Mouse (Mus musculus): ENCODE measurements around the gene Tomm40. TPM values are rescaled to one million over a fixed set of nuclear protein-coding genes. Genes with fewer than 3 reads are reported as not detected.
A peak's percentile ranks its signal among the peaks of the same experiment; 100 is the strongest.

The Tomm40 gene
- polyA plus RNA-seq, 1 experiment from 2014 or later: 86.3 TPM

- H3K27me3 ChIP-seq (replicated peaks; ENCODE audit: control insufficient read depth, insufficient read depth, low read length): no peaks in the 10 kb centered on the region
- ATAC-seq (no peak), DNase-seq (ENCODE audit: low spot score) (no peak)
- no peaks in the 10 kb centered on the region for H3K4me1 ChIP-seq (ENCODE audit: control insufficient read depth, insufficient read depth, low read length)
- no peak overlapping the region for H3K27ac ChIP-seq (ENCODE audit: low read depth, low read length)
- WGBS: 92% methylated on average over 1 of the region's 1 CpGs
- H3K4me3 ChIP-seq (ENCODE audit: low read depth, low read length): no peak overlapping the region
- no peak overlapping the region for H3K9ac ChIP-seq (ENCODE audit: low read length)
- H3K9me3 ChIP-seq (replicated peaks; ENCODE audit: control insufficient read depth, low read length): no peaks in the 10 kb centered on the region
- H3K36me3 ChIP-seq (ENCODE audit: control insufficient read depth, insufficient read depth, low read length): no peaks in the 10 kb centered on the region
- no peak overlapping the region for H3K4me2 ChIP-seq (ENCODE audit: low read length)
These were observed 38.8 kb upstream of the Tomm40 start for GRCm38 (mm10) chr7:19754065-19754464.

DNA sequence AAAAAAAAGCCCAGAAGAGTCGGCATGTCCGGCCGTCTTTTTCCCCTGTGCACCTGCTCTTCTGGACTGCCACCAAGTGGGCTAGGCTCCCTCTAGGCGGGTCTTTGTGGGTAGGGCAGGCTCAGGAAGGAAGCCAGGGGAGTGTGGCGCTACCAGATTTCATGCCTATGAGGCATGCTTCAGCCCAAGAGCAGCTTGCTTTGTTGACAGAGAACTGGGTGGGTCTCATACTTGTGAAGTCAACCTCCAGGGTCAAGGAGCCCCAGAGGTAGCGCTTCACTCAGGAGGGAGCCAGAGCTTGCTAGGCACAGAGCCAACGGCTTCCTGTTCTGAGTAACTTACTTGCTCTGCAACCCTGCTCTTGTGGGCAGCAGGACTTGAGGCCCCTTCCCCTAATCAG is 38.3 kb upstream of the Tomm40 start:
- H3K27me3 ChIP-seq (replicated peaks; ENCODE audit: control insufficient read depth, insufficient read depth, low read length): no peaks in the 10 kb centered on the region
- no peaks in the 10 kb centered on the region for H3K36me3 ChIP-seq (ENCODE audit: control insufficient read depth, insufficient read depth, low read length)
- H3K27ac ChIP-seq (ENCODE audit: low read depth, low read length): no peak overlapping the region
- H3K4me3 ChIP-seq (ENCODE audit: low read depth, low read length): no peak overlapping the region
- H3K9me3 ChIP-seq (replicated peaks; ENCODE audit: control insufficient read depth, low read length): no peaks in the 10 kb centered on the region
- 82% methylated on average over 7 of the region's 7 CpGs for WGBS
- H3K4me1 ChIP-seq (ENCODE audit: control insufficient read depth, insufficient read depth, low read length): no peaks in the 10 kb centered on the region
- H3K4me2 ChIP-seq (ENCODE audit: low read length): no peak overlapping the region
- DNase-seq (ENCODE audit: low spot score): no peak
- H3K9ac ChIP-seq (ENCODE audit: low read length): no peak overlapping the region
- no peak for ATAC-seq

DNA sequence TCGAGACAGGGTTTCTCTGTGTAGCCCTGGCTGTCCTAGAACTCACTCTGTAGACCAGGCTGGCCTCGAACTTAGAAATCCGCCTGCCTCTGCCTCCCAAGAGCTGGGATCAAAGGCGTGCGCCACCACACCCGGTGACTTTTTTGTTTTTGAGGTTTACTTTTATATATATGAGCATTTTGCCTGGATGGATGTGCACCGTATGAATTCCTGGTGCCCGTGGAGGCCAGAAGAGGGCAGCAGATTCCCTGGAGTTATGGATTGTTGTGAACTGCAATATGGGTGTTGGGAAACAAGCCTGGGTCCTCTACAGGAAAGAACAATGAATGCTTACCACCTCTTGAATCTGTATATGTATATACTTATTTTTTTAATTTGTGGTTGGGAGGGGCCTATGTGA is 37.4 kb upstream of the Tomm40 start:
- Histone ChIP-seq H3K36me3 (ENCODE audit: control insufficient read depth, insufficient read depth, low read length) (no peaks in the 10 kb centered on the region), H3K4me3 (ENCODE audit: low read depth, low read length) (no peak overlapping the region), H3K9me3 (replicated peaks; ENCODE audit: control insufficient read depth, low read length) (no peaks in the 10 kb centered on the region), H3K27me3 (replicated peaks; ENCODE audit: control insufficient read depth, insufficient read depth, low read length) (no peaks in the 10 kb centered on the region), H3K9ac (ENCODE audit: low read length) (no peak overlapping the region), H3K4me2 (ENCODE audit: low read length) (no peak overlapping the region), H3K27ac (ENCODE audit: low read depth, low read length) (no peak overlapping the region), H3K4me1 (ENCODE audit: control insufficient read depth, insufficient read depth, low read length) (peaks cover 9% of the 10 kb centered on the region; the same call in 1 of the 2 replicates)
- WGBS: 75% methylated on average over 8 of the region's 8 CpGs
- DNase-seq (ENCODE audit: low spot score): no peak
- no peak for ATAC-seq

- H3K4me2 ChIP-seq (ENCODE audit: low read length): no peak overlapping the region
- H3K27ac ChIP-seq (ENCODE audit: low read depth, low read length): no peak overlapping the region
- 51% methylated on average over 4 of the region's 4 CpGs for WGBS
- no peak for ATAC-seq
- no peaks in the 10 kb centered on the region for H3K9me3 ChIP-seq (replicated peaks; ENCODE audit: control insufficient read depth, low read length)
- no peak for DNase-seq (ENCODE audit: low spot score)
- no peaks in the 10 kb centered on the region for H3K36me3 ChIP-seq (ENCODE audit: control insufficient read depth, insufficient read depth, low read length)
- peaks cover 20% of the 10 kb centered on the region for H3K4me1 ChIP-seq (ENCODE audit: control insufficient read depth, insufficient read depth, low read length)
- H3K4me3 ChIP-seq (ENCODE audit: low read depth, low read length): no peak overlapping the region
- no peak overlapping the region for H3K9ac ChIP-seq (ENCODE audit: low read length)
- H3K27me3 ChIP-seq (replicated peaks; ENCODE audit: control insufficient read depth, insufficient read depth, low read length): no peaks in the 10 kb centered on the region
These were observed 35.8 kb upstream of the Tomm40 start for GRCm38 (mm10) chr7:19751070-19751383.

DNA sequence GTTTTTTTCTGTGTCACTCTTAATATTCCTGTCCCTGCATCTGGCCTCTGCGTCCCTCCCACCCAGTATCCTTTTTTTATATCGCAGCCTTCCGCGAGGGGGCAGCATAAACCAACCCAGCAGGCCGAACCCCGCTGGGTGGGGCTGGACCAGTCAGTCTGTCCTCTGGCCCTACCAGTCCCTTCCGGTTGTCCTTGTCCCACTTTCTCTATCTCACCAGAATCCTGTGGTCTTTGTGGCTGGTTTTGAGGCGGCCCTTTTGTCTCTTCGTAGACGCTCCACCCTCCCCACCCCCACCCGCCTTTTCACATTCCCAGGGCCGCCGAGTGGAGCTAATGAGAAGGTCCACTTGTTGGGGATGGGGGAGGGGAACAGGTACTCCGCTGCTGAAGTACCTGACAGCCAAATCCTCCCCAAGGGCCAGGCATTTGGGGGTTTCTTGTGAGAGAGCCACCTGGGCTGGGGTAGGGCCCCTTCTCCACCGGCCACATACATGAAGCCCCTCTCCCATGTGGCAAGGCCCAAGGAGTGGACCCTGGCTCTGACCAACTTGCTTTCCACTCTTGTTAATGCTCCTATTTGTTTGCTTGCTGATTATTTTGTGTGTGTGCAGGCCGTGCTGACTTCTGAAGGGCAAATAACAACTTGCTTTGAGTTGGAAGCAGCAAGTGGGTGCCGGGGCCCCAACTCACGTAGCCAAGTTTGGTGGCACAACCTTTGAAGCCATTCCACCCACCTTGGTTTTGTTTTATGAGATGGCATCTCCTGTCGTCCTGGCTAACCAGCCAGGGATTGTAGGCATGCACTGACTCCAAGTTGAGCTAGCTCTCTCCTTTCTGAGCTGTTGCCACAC is 35.2 kb upstream of the Tomm40 start, which contains the start of gene Nectin2:
Gene Nectin2 (minus strand): TSS at position 267 of the 853 bp plus-strand sequence.
- Histone ChIP-seq H3K4me2 (ENCODE audit: low read length) (peak within 1 kb of the TSS; percentile 89), H3K36me3 (ENCODE audit: control insufficient read depth, insufficient read depth, low read length) (no peaks in the 10 kb centered on the region), H3K4me1 (ENCODE audit: control insufficient read depth, insufficient read depth, low read length) (peaks cover 20% of the 10 kb centered on the region), H3K4me3 (ENCODE audit: low read depth, low read length) (peak within 1 kb of the TSS; percentile 77), H3K9ac (ENCODE audit: low read length) (peak within 1 kb of the TSS; percentile 90), H3K27ac (ENCODE audit: low read depth, low read length) (peak within 1 kb of the TSS; percentile 70), H3K27me3 (replicated peaks; ENCODE audit: control insufficient read depth, insufficient read depth, low read length) (no peaks in the 10 kb centered on the region), H3K9me3 (replicated peaks; ENCODE audit: control insufficient read depth, low read length) (no peaks in the 10 kb centered on the region)
- DNase-seq (ENCODE audit: low spot score) (peak; percentile 82), ATAC-seq (peak; percentile 49)
- WGBS: 16% methylated on average over 19 of the region's 19 CpGs

DNA sequence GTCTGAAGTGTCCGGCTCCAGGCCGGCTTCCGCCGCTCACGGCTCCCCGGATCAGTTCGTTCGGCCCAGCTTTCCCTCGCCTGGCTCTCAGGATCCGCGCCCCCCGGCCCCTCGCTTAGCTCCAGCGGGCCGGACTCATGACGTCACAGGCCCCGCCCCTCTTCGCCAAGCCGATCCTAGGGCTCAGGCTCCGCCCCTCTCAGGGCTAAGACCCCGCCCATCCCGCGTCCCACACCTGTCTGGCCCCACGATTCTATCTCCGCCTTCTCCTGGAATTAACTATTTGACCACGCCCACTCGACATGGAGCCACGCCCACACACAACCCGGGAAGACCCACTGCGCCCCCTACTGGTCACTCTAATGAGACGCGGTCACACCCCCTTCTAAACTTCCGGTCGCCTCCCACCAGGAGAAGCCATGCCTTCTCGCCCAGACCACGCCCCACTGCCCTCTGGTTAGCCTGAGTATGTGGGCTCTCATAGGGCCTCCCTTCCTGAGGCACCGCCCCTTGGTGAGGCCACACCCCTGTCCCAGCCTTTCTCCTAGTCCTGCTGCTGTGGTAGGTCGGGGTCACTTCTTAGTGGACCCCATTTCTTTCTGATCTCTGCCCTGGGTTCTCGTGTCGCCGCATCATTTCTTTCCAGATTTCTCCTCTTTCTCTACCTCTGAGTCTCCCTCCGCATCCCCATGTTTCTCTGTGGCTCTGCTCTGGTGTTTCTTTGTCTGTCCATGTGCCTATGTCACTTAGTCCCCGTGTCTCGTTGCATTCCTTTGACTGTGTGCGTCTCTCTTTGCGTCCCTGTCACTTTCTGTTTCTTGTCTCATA is 34.4 kb upstream of the Tomm40 start:
- H3K27me3 ChIP-seq (replicated peaks; ENCODE audit: control insufficient read depth, insufficient read depth, low read length): no peaks in the 10 kb centered on the region
- peak overlapping the region; percentile 77 for H3K4me3 ChIP-seq (ENCODE audit: low read depth, low read length)
- ATAC-seq (peak; percentile 92), DNase-seq (ENCODE audit: low spot score) (peak; percentile 97)
- peak overlapping the region; percentile 90 for H3K9ac ChIP-seq (ENCODE audit: low read length)
- under 1% methylated on average over 40 of the region's 46 CpGs for WGBS
- peaks cover 20% of the 10 kb centered on the region for H3K4me1 ChIP-seq (ENCODE audit: control insufficient read depth, insufficient read depth, low read length)
- H3K27ac ChIP-seq (ENCODE audit: low read depth, low read length): peak overlapping the region; percentile 70
- no peaks in the 10 kb centered on the region for H3K9me3 ChIP-seq (replicated peaks; ENCODE audit: control insufficient read depth, low read length)
- H3K4me2 ChIP-seq (ENCODE audit: low read length): peak overlapping the region; percentile 89
- H3K36me3 ChIP-seq (ENCODE audit: control insufficient read depth, insufficient read depth, low read length): no peaks in the 10 kb centered on the region

DNA sequence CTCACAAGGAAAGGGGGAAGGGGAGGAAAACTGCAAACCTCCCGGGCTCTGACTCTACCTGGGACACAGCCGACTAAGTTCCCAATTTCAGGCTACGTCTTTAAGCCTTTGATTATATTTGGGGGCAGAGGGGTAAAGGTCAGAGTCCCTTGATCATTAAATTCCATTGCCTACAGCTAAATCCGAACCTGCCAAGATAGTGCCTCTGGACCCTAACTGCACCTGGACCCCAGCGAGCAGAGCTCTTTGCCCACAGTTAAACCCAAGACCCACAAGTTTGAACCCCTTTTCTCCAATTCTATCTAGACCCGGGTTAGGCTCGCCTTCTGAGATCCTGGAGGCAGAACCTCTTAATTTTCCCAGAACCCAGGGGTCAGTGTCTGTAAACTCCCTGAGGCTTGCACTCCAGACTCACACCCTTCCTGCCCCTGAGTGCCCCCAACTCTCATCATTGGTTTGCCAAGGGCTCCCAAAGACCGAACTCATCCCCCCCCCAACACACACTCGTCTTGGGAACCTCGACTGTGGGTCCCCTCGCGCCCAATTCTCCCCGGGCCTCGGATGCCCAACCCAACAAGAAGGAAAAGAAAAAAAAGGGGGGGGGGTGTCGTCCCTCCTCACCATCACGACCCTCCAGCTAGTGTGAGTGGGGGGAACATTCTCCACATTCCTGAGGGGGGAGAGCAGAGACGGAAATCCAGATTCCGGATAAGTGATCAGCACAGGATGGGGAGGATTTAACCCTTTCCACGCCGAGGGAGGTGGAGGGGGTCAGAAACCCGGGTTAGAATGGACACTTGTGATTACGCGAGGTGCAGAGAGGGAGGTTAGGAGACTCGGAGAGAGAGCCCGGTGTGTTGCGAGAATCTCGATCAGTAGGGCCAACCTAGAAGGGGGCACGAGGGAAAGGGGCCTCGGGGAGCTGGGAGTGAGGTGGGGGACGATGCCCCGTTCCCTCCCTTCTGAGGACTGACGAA is 33.3 kb upstream of the Tomm40 start:
- ATAC-seq (peak; percentile 15), DNase-seq (ENCODE audit: low spot score) (peak; percentile 49)
- Histone ChIP-seq H3K4me1 (ENCODE audit: control insufficient read depth, insufficient read depth, low read length) (peaks cover 20% of the 10 kb centered on the region), H3K36me3 (ENCODE audit: control insufficient read depth, insufficient read depth, low read length) (peaks cover 5% of the 10 kb centered on the region; the same call in 1 of the 2 replicates), H3K9ac (ENCODE audit: low read length) (peak overlapping the region; percentile 90), H3K27ac (ENCODE audit: low read depth, low read length) (peak overlapping the region; percentile 70; the same call in 1 of the 2 replicates), H3K4me3 (ENCODE audit: low read depth, low read length) (peak overlapping the region; percentile 77), H3K27me3 (replicated peaks; ENCODE audit: control insufficient read depth, insufficient read depth, low read length) (no peaks in the 10 kb centered on the region), H3K9me3 (replicated peaks; ENCODE audit: control insufficient read depth, low read length) (no peaks in the 10 kb centered on the region), H3K4me2 (ENCODE audit: low read length) (peak overlapping the region; percentile 89)
- under 1% methylated on average over 32 of the region's 32 CpGs for WGBS

All from forebrain, embryonic 14.5 days (tissue).